Mouse (Mus musculus): ENCODE results near the gene Lrrk1. TPM values are rescaled to one million over a fixed set of nuclear protein-coding genes. Genes with fewer than 3 reads are reported as not detected.
A peak's percentile ranks its signal among the peaks of the same experiment; 100 is the strongest.

Gene Lrrk1
- polyA plus RNA-seq, 1 experiment from 2014 or later, result 14.2 TPM

- ATAC-seq (ENCODE audit: insufficient number of reproducible peaks, insufficient read depth, low FRiP score, low TSS enrichment, low read depth), result no peak
- WGBS, result 89% methylated on average over 8 of the region's 8 CpGs
These were observed 134.0 kb downstream of the Lrrk1 start for GRCm38 (mm10) chr7:66253975-66254651.

GRCm38 (mm10) chr7:66250030-66250429 is 138.1 kb downstream of the Lrrk1 start:
- Histone ChIP-seq H3K27ac (peak overlapping the region; percentile 56; the same call in 1 of the 2 replicates), H3K36me3 (no peaks in the 10 kb centered on the region), H3K4me2 (no peak overlapping the region), H3K9me3 (no peaks in the 10 kb centered on the region), H3K9ac (replicated peaks) (no peak overlapping the region), H3K4me3 (replicated peaks) (no peak overlapping the region), H3K4me1 (replicated peaks) (peaks cover 12% of the 10 kb centered on the region), H3K27me3 (no peaks in the 10 kb centered on the region)
- ATAC-seq (ENCODE audit: insufficient number of reproducible peaks, insufficient read depth, low FRiP score, low TSS enrichment, low read depth), result no peak
- 30% methylated on average over 6 of the region's 6 CpGs for WGBS

More at GRCm38 (mm10) chr7:66253975-66254651, 134.0 kb downstream of the Lrrk1 start:
- 0 out of 2 replicates have a peak, but pooled peaks cover 4% of the 10 kb centered on the region for H3K4me1 ChIP-seq (replicated peaks)
- no peaks in the 10 kb centered on the region for H3K36me3 ChIP-seq
- H3K4me3 ChIP-seq (replicated peaks), result no peak overlapping the region
- H3K27ac ChIP-seq, result no peak overlapping the region
- H3K9me3 ChIP-seq, result no peaks in the 10 kb centered on the region
- H3K27me3 ChIP-seq, result no peaks in the 10 kb centered on the region
- H3K4me2 ChIP-seq, result no peak overlapping the region
- H3K9ac ChIP-seq (replicated peaks), result no peak overlapping the region

GRCm38 (mm10) chr7:66249426-66249825 is 138.7 kb downstream of the Lrrk1 start:
- Histone ChIP-seq H3K27ac (peak overlapping the region; percentile 56; the same call in 1 of the 2 replicates), H3K9ac (replicated peaks) (no peak overlapping the region), H3K4me2 (no peak overlapping the region), H3K27me3 (no peaks in the 10 kb centered on the region), H3K9me3 (no peaks in the 10 kb centered on the region), H3K36me3 (no peaks in the 10 kb centered on the region), H3K4me1 (replicated peaks) (peaks cover 12% of the 10 kb centered on the region), H3K4me3 (replicated peaks) (no peak overlapping the region)
- peak; percentile 13; the same call in 1 of the 2 replicates for ATAC-seq (ENCODE audit: insufficient number of reproducible peaks, insufficient read depth, low FRiP score, low TSS enrichment, low read depth)
- 86% methylated on average over 3 of the region's 3 CpGs for WGBS

- WGBS, result 58% methylated on average over 2 of the region's 2 CpGs
- no peak overlapping the region for H3K27ac ChIP-seq
- ATAC-seq (ENCODE audit: insufficient number of reproducible peaks, insufficient read depth, low FRiP score, low TSS enrichment, low read depth), result no peak
- peaks cover 12% of the 10 kb centered on the region for H3K4me1 ChIP-seq (replicated peaks)
- H3K9ac ChIP-seq (replicated peaks), result no peak overlapping the region
- no peaks in the 10 kb centered on the region for H3K27me3 ChIP-seq
- no peak overlapping the region for H3K4me2 ChIP-seq
- H3K9me3 ChIP-seq, result no peaks in the 10 kb centered on the region
- no peak overlapping the region for H3K4me3 ChIP-seq (replicated peaks)
- no peaks in the 10 kb centered on the region for H3K36me3 ChIP-seq
These were observed 139.1 kb downstream of the Lrrk1 start for GRCm38 (mm10) chr7:66249020-66249419.

GRCm38 (mm10) chr7:66248270-66248669 is 139.9 kb downstream of the Lrrk1 start:
- Histone ChIP-seq H3K27ac (no peak overlapping the region), H3K36me3 (no peaks in the 10 kb centered on the region)

GRCm38 (mm10) chr7:66247274-66248021 is 140.7 kb downstream of the Lrrk1 start:
- Histone ChIP-seq H3K27me3 (no peaks in the 10 kb centered on the region; the same call in 1 of the 2 replicates), H3K27ac (peak overlapping the region; percentile 29; the same call in 1 of the 2 replicates)
- no peak for ATAC-seq (ENCODE audit: insufficient number of reproducible peaks, insufficient read depth, low FRiP score, low TSS enrichment, low read depth)

More at GRCm38 (mm10) chr7:66248270-66248669, 139.9 kb downstream of the Lrrk1 start:
- H3K4me1 ChIP-seq (replicated peaks), result peaks cover 12% of the 10 kb centered on the region
- H3K4me3 ChIP-seq (replicated peaks), result no peak overlapping the region
- no peaks in the 10 kb centered on the region; the same call in 1 of the 2 replicates for H3K27me3 ChIP-seq
- no peaks in the 10 kb centered on the region for H3K9me3 ChIP-seq
- no peak for ATAC-seq (ENCODE audit: insufficient number of reproducible peaks, insufficient read depth, low FRiP score, low TSS enrichment, low read depth)
- H3K9ac ChIP-seq (replicated peaks), result no peak overlapping the region
- no peak overlapping the region for H3K4me2 ChIP-seq

GRCm38 (mm10) chr7:66246716-66247235 is 141.4 kb downstream of the Lrrk1 start:
- no peak overlapping the region for H3K27ac ChIP-seq
- ATAC-seq (ENCODE audit: insufficient number of reproducible peaks, insufficient read depth, low FRiP score, low TSS enrichment, low read depth), result no peak
- H3K4me3 ChIP-seq (replicated peaks), result no peak overlapping the region
- H3K36me3 ChIP-seq, result no peaks in the 10 kb centered on the region
- no peak overlapping the region for H3K4me2 ChIP-seq
- no peaks in the 10 kb centered on the region; the same call in 1 of the 2 replicates for H3K27me3 ChIP-seq
- 78% methylated on average over 11 of the region's 11 CpGs for WGBS
- H3K9me3 ChIP-seq, result no peaks in the 10 kb centered on the region
- H3K4me1 ChIP-seq (replicated peaks), result peaks cover 12% of the 10 kb centered on the region
- no peak overlapping the region for H3K9ac ChIP-seq (replicated peaks)

More at GRCm38 (mm10) chr7:66247274-66248021, 140.7 kb downstream of the Lrrk1 start:
- WGBS, result 69% methylated on average over 12 of the region's 12 CpGs
- Histone ChIP-seq H3K36me3 (no peaks in the 10 kb centered on the region), H3K9me3 (no peaks in the 10 kb centered on the region), H3K4me1 (replicated peaks) (peaks cover 12% of the 10 kb centered on the region), H3K9ac (replicated peaks) (no peak overlapping the region; the same call in 1 of the 2 replicates), H3K4me2 (no peak overlapping the region), H3K4me3 (replicated peaks) (no peak overlapping the region)

GRCm38 (mm10) chr7:66245646-66246045 is 142.5 kb downstream of the Lrrk1 start:
- Histone ChIP-seq H3K27me3 (no peaks in the 10 kb centered on the region; the same call in 1 of the 2 replicates), H3K4me3 (replicated peaks) (no peak overlapping the region), H3K4me2 (no peak overlapping the region), H3K27ac (no peak overlapping the region), H3K36me3 (no peaks in the 10 kb centered on the region), H3K9ac (replicated peaks) (no peak overlapping the region), H3K9me3 (no peaks in the 10 kb centered on the region), H3K4me1 (replicated peaks) (peaks cover 12% of the 10 kb centered on the region)
- ATAC-seq (ENCODE audit: insufficient number of reproducible peaks, insufficient read depth, low FRiP score, low TSS enrichment, low read depth), result no peak
- WGBS, result 82% methylated on average over 5 of the region's 5 CpGs

GRCm38 (mm10) chr7:66243766-66244325 is 144.3 kb downstream of the Lrrk1 start:
- Histone ChIP-seq H3K4me2 (no peak overlapping the region), H3K4me1 (replicated peaks) (peaks cover 9% of the 10 kb centered on the region), H3K4me3 (replicated peaks) (no peak overlapping the region), H3K27me3 (no peaks in the 10 kb centered on the region; the same call in 1 of the 2 replicates), H3K9ac (replicated peaks) (no peak overlapping the region), H3K9me3 (no peaks in the 10 kb centered on the region), H3K36me3 (no peaks in the 10 kb centered on the region), H3K27ac (no peak overlapping the region)
- WGBS, result 72% methylated on average over 7 of the region's 7 CpGs
- no peak for ATAC-seq (ENCODE audit: insufficient number of reproducible peaks, insufficient read depth, low FRiP score, low TSS enrichment, low read depth)

- Histone ChIP-seq H3K36me3 (no peaks in the 10 kb centered on the region), H3K9me3 (no peaks in the 10 kb centered on the region), H3K4me1 (replicated peaks) (no peaks in the 10 kb centered on the region), H3K27me3 (no peaks in the 10 kb centered on the region; the same call in 1 of the 2 replicates), H3K4me2 (no peak overlapping the region), H3K4me3 (replicated peaks) (no peak overlapping the region), H3K27ac (no peak overlapping the region), H3K9ac (replicated peaks) (no peak overlapping the region)
- no peak for ATAC-seq (ENCODE audit: insufficient number of reproducible peaks, insufficient read depth, low FRiP score, low TSS enrichment, low read depth)
- 84% methylated on average over 4 of the region's 4 CpGs for WGBS
These were observed 146.2 kb downstream of the Lrrk1 start for GRCm38 (mm10) chr7:66241855-66242412.

- no peak overlapping the region for H3K4me3 ChIP-seq (replicated peaks)
- WGBS, result 96% methylated on average over 3 of the region's 3 CpGs
- no peaks in the 10 kb centered on the region for H3K27me3 ChIP-seq
- H3K36me3 ChIP-seq, result no peaks in the 10 kb centered on the region
- no peak for ATAC-seq (ENCODE audit: insufficient number of reproducible peaks, insufficient read depth, low FRiP score, low TSS enrichment, low read depth)
- H3K27ac ChIP-seq, result no peak overlapping the region
- no peak overlapping the region for H3K9ac ChIP-seq (replicated peaks)
- peaks cover 7% of the 10 kb centered on the region for H3K4me1 ChIP-seq (replicated peaks)
- no peaks in the 10 kb centered on the region for H3K9me3 ChIP-seq
- H3K4me2 ChIP-seq, result no peak overlapping the region
These were observed 150.0 kb downstream of the Lrrk1 start for GRCm38 (mm10) chr7:66238157-66238556.

Measured in limb, embryonic 12.5 days (tissue).